Mouse (Mus musculus) thymus, postnatal 0 days (tissue): ENCODE results near the gene Wrb. TPM values are rescaled to one million over a fixed set of nuclear protein-coding genes. Genes with fewer than 3 reads are reported as not detected.
A peak's percentile ranks its signal among the peaks of the same experiment; 100 is the strongest.

ENCODE experiments used
- DNase-seq: peaks from one replicate; pipeline ENCODE4 v3.0.0-alpha.2; 2015; ENCODE audit warnings: low spot score
- polyA plus RNA-seq: library from polyadenylated mRNA; unstranded; fragments of >200 nt; fragmentation: Nextera tagmentation; extraction: Ambion mirVana; gene quantifications from 2 replicates; pipeline ENCODE4 v1.2.1, GENCODE M21; 2015

The Wrb gene
- polyA plus RNA-seq, 1 experiment from 2014 or later: 26.8 TPM

DNA sequence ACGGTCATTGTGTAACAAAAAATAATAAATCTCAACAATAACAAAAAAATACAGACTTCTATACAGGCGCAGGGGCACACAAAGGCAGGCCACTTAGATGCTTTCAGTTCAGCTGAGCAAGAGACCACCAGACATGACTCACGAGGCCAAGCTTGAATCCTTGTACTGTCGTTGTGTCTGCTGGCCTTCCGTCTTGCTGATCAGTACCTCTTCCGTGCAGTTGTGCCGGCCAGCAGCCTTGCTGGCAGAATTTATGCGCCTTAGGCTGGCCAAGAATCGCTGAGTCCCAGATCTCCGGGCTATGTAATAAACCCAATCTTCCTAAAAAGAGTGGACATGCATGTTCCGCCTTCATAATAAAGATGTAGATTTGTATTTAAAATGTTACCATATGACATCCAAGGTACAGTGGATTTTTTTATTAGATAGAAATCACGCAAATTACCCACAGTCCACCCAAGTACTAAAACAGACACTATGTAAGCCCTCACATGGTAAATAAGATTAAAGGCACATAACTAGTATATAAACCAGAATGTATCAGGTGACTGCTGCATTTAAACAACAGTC, 13.4 kb downstream of the Wrb start:
- DNase-seq: no peak

DNA sequence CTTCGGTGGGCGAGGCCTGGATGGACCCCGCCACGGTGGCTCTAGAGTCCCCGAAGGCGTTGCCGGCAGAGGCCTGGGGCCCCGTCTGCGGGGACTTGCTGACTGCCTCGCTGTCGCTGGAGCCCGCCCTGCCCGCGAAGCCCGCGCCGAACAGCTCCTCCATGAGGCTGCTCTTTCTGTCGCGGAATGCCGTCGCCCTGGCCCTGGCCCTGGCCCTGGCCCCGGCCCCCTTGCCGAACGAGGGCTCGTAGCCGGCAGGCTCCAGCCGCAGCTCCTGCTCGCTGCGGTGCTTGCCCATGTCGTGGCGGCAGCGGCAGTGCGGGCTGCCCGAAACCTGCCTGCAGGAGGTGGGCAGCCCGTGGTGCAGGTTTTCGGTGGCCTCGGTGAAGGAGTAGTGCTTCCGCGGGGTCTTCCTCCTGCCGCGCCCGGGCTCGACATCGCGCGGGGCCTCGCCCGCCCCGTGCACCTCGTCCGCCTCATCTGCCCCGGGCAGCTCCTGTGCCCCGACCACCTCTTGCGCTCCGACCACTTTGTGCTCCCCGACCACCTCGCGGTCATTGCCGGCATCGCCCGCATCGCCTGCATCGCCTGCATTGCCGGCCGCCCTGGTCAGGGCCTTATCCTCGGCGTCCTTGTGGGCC, 14.0 kb downstream of the Wrb start:
- DNase-seq: peak; percentile 56

DNA sequence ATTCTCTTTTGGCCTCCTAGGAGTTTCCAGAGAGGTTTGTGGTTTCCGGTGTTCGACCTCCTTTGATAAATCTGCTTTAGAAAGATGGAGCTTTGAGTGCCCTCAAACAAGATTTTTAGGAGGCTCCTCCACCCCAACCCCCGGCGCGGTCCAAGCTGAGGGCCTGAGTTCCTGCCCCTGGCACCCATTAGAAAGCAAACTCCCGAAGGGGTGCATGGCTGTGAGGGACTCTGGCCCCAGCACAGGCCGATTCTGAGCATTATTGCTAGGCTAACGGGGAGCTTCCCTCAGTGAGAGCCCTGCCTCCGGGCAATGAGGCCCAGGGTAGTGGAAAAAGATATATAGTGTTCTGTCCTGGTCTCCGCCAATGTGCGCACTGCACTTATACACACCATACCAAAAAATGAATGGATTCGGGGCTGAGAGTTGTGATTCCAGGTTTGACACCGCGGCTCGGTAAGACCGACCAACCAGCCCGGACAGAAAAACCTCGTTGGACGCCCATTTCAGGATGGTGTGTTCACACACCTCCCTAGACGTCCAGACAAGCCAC, 14.7 kb downstream of the Wrb start:
- no peak for DNase-seq

DNA sequence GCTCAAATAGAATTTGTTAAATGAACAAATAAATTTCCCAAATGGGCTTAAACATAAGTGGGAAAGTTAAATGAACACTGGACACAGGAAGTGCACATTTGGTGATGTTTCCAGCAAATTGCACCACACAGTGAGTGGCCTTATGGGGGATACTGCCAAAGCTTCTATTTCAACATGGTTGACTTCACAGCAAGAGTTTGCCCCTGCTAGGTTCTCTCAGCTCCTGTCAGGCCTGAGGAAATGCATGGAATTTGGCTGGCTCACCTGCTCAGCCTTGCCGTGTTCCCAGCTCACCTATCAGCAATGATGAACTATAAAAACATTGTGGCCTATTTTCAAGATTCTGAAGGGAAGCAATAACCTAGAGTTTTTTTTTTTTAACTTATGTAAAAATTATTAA, 15.7 kb downstream of the Wrb start:
- DNase-seq: no peak

DNA sequence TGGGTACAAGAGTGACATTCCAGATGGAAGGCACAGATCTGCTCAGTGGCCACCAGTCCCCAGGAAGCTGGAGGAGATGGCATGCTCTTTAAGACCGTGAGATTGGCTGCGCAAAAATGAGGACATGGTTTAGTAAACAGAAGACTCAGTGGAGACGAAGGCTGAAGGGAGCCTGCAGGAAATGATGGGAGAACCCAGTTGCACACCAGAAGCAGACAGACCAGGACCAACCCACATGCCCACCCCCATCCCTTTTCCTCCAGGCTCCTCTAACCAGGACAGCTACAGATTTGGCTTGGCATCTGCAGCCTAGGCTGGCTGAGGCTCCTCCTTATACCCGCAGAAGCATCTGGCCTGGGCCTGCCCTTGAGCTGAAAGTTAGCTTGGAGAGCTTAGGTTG, 16.1 kb downstream of the Wrb start:
- no peak for DNase-seq

DNA sequence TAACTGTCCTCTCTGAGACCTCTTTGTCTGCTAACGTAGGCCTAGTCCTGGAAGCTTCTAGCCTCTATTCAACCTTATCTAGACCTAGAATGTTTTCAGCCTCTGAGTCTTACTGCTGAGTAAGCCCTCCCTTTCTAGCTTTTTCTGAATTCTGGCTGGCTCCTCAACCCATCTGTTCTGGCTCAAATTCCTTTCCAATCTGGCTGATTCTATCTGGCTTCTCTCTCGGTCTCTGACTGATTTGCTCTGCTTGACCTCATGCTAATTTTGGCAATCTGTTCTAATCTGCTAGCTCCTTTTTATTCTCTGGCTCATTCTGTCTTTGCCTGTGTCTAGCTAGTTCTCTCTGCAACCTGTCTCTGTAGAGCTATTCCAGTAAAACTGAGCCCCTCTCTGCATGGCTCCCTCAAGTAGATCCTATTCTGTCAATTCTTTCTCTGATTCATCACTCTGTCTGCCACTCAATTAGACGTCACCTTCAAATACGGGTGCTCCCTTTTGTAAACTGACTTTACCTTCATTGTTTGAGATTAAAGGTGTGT, 20.6 kb downstream of the Wrb start:
- no peak for DNase-seq

DNA sequence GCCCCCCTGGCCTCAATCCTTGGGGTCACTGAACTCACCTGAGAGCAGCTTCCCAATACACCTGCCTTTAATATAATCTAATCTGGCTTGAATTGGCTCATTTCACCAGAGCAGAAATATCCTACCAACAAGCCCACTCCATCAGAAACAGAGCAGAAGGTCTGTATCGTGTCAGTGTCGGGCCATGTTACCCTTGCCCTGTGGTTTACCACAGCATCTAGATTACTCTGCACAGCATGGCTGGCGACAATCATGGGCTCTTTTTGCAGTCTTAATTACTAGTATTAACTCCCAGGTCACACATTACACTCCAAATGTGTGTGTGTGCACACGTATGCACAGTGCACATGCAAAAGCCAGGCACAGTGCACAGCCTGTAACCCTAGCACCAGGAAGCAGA, 23.6 kb downstream of the Wrb start:
- DNase-seq: no peak

DNA sequence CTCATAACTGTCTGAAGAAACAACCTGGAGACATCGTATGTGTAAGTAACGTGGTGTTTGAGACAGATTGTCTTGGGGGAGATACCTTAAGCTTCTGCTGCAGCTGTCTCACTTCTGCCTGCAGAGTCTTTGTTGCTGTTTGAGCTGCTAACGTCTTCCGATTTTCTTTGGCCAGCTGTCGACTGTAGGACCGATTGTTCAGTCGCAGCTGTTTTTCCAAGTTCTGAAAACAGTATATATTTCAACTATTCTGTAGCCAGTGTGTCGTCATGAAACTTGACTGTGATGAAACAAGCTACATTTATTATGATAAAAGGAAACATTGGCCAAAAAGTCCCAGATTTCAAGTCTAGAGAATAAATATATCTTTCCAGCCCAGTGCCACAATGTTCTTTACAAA, 28.4 kb downstream of the Wrb start:
- DNase-seq: no peak

DNA sequence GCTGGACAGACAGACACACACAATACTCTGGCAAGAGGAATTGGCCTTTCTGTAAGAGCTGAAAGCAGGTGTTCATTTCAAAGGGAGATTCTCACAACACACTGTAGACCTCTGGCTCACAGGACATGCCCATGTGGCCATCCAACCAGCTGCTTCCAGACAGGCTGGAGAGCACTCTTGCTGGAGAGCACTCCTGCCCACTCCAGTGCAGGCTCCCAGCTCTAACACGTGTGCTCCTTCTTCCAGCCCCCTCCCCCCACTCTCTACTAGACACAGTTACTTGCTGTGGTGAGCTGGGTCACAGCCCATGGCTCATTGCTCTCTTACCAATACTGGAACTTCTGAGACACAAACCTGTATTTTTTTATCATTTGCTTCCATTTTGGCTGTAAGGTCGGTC, 30.2 kb downstream of the Wrb start:
- no peak for DNase-seq

DNA sequence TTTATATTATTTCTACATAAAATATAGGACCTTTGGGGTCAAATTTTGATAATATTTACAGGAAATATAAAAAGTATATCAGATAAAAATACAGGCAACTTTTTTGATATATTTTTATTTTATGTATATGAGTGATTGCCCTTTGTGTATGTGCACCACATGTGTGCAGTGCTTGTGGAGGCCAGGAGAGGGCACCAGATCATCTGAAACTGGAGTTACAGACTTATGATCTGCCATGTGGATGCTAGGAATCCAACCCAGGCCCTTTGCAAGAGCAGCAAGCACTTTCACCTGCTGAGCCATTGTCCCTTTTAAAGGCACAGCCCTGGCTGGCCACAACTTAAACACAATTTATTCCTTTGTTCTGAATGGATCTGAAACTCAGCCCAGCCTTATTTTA, 33.9 kb downstream of the Wrb start:
- no peak for DNase-seq

DNA sequence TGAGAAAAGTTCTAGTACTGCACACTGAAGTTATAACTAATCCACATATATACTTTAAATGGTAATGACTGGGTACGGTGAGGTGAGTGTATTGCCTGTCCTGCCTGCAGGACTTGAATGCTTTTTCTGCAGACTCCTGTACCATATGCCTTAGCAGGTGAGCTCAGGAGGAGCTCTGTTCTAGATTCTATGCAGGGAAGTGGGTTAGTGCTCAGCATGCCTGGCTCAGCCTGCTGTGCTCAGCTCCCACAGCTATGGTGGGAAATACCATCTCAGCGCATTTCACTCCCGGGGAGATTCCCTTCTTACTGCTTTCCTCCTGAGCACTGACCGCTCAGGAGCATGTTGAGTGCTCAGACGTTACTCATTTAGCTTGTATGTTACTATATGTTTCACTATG, 42.4 kb downstream of the Wrb start:
- no peak for DNase-seq

DNA sequence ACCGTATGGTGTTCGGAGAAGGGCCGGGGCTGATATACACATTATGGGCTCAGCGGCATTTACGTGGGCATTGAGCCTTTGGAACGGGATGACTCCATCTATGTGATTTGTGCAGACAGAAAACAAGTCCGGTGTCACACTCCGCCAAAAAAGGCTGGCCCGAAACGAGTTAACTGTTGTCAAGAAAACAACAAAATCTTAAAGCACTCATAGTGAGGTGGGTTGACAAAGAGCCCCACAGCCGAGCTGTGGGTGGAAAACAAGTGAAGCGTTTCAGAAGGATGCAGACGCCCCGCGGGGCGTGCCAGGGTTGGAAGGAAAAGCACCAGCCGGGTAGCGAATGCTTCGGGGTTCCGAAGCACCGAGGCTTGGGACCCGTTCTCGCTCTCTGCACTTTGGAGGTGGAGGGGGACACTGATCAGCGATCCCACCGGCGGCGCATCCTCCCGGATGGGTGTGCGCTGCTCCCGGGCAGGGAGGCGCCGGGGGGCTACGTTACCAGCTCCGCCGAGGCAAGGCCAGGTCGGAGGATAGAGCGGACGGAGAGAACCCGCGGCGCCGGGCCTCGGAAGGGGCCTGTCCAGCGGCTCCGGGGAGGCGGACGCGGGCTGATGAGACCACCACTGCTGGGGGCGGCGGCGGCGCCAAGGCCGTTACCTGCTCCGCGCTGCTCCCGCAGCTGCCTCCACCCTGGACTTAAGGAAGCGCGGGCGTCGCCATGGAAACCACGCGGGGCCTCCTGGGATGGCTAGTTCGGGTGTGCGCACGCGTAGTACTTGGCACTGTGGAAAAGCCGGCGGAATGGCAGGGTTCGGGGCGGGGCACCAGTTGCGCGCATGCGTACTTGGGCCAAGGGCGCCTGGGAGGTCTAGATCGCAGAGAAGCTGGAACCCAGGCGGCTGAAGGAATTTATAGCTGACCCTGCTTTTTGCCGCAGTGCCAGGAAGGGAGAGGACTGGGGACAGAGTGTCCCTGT, 46.6 kb downstream of the Wrb start, which contains the start of gene Lca5l:
Lca5l (minus strand) TSS at position 741 of the 976 bp plus-strand sequence.
- DNase-seq: peak; percentile 97

DNA sequence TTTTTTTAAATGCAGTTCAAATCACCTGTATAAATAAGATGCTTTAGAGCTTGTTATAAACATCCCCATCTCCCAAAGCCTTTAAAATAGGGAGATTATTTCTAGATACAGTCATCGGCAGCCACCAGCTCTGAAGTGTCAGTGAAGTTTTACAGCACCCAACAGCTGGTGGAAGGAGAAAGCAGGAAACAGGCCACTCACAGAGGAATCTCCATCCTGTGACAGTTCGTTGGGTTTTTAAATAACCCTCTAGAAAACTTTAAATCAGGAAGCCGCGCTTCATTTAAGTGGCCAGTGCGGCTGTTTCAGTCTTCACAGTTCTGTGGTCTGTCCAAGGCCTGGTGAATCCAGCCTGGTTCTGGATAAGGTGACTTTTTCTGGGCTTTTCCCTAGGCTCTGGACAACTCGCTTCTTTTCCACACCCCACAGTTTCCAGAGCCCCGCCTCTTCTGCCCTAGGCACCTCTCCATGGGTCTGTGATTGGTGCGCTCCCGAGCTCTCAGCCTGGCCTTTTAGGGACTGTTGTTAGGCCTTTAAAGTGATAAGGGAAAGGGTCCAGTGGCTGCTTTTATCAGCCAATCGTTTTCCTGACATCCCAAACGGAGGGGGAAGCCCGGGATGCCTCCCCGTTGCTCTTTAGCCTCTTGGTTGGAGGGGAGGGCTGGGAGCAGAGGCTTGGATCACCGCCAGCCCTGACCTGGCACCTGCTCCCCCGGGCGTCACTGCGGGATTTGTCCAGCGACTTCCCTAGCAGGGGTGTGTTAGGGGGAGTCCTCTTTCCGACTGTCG, 54.9 kb downstream of the Wrb start, which contains the start of gene Sh3bgr:
Sh3bgr (plus strand) TSS at position 538 of the 789 bp plus-strand sequence.
- DNase-seq: no peak

DNA sequence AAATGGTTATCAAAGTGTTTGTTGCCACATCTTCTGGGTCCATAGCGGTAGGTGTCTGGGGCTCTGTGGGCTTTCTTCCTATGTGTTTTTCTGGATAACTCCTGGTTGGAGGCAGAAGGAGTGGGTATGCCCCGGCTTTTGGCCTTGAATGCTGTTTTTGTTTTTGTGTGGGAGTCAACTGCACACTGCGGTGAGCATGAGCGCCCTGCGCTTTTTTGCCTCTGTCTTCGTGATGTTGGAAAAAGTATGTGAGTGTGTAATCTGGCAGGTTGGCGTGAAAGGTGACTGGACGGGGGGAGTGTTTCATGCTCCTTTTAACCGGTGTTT, 55.5 kb downstream of the Wrb start:
- no peak for DNase-seq

DNA sequence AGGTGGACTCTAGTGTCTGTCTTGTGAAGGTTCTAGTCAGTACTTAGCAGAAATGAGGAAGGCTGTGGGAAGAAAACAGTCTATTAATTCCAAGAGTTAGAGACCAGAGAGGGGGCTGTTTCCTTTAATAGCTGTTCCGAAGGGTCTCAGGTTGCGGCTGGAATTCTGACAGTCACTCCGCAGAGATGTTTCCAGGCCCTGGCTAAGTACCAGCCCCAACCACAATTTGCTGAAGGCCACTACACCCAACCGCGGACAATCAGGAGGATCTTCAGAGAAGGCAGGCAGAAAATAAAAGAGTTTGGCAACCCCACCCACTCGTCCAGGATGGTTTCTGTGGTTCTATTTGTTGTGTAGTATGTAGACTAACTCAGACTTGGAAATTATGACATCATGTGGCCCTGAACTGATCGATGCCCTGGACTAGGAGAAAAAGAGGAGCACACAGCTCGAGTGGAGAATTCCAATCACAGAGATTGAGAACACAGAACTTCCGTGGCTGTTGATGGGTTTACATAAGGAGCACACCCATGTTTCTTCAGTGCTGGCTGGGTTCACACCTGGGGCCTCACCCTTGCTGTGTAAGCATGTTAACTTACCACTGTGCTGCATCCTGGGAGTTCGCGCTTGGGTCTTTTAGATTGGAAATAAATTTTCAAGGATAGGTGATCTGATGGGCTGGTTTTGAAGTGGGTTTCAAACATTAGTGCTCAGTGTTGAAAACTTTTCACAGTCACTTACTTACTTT, 56.5 kb downstream of the Wrb start:
- DNase-seq: no peak

Other genes starting within 250 kb of the Wrb start
- gene Psmg1, start 154.4 kb upstream of the Wrb start, polyA plus RNA-seq: 98.4 and 99.3 TPM in 2 replicates
- 56.8 and 62.9 TPM in 2 replicates for gene Brwd1, start 62.9 kb upstream of the Wrb start, polyA plus RNA-seq
- 380 and 399 TPM in 2 replicates for gene Hmgn1, start 17.7 kb upstream of the Wrb start, polyA plus RNA-seq
- gene Lca5l, start 46.9 kb downstream of the Wrb start, polyA plus RNA-seq: 0.27 TPM in 2 replicates
- gene Sh3bgr, start 55.0 kb downstream of the Wrb start, polyA plus RNA-seq: 0.68 and 0.82 TPM in 2 replicates
- 3.4 and 4.3 TPM in 2 replicates for gene B3galt5, start 90.4 kb downstream of the Wrb start, polyA plus RNA-seq